Mouse (Mus musculus) kidney, adult 9 months (tissue): ENCODE data around the gene Foxp2.

Experiments used
- DNase-seq: peaks from one replicate; pipeline ENCODE4 v3.0.0; 2022

The Foxp2 gene

GRCm38 (mm10) chr6:14901183-14901970, at the start of gene Foxp2:
Foxp2 (plus strand) TSS chr6:14901349.
- no peak for DNase-seq

GRCm38 (mm10) chr6:14885199-14885598, 15.9 kb upstream of the Foxp2 start:
- no peak for DNase-seq

DNA sequence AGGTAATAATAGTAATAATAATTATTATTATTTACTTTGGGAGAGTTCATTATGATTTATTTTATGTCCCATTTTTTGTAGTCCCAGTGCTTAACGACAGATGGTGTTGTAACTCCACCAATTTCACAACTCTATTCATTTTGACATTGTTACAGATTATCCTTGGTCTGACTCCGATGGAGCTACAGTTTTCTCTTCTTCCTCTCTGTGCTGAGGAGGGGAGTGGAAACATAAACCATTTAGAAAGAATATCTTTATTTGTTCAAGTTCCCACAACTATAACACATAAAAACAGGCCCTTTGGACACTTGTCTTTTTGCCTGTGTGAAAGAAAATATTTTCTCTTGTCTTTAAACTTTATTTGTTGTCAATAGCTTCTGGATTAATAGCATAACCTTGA, 4.1 kb upstream of the Foxp2 start:
- DNase-seq = no peak

- no peak for DNase-seq
Measured at GRCm38 (mm10) chr6:14898096-14898855, 2.9 kb upstream of the Foxp2 start.

DNA sequence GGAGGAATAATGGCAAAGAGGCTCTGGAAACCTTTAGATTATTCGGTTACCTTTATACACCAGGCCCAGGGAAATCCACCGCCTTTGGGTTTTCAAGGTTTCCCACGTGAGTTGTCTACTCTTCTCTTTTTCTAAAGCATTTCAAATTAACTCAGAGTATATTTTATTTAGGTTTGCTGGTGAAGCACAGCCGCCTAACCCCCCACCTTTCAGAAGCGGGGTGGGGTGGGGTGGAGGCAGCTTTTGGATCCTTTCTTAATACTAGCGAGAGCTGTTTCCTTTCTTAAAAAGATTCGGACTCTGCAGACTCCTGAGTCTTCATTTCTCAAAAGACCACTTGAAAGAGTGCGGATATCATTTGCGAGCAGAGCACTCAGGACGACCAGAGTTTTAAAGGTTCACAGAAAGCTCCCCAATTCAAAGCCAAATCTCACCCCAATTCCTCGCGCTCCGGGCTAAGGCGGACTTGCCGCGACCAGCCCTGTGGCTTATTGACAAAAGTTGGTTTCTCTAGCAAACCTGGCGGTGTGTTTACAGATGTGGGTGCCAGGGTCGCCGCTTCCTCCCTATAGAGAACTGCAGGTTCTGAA, 2.0 kb upstream of the Foxp2 start:
- no peak for DNase-seq

DNA sequence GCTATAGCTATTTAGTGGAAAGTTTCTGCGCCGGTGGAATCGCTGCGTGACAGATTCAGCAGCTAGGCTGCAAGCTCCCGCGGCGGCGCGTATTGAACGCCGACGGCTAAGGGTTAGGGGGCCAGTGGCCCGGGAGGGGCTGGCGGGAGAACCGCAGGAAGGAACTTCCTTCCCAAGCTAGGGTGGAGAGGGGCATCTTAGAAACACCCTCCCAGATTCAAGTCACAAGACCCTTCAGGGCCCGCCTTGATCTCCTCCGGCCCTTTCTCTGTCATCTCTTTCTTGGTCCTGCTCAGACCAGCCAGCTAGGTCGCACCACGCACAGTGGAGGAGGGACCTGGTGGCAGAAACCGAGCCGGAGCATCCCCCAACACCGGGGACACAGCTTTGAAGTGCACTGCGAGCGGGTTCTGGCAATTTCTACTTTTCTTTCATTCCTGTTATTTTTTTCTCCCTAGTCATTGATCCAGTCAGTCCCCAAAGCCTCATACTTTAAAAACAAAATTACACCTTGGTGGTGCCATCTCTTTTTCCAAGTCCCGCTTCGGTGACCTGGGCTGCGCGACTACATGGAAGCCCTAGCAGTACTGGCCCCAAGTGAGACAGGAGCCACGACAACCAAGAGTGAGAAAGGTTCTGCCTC, 1.1 kb upstream of the Foxp2 start:
- no peak for DNase-seq

DNA sequence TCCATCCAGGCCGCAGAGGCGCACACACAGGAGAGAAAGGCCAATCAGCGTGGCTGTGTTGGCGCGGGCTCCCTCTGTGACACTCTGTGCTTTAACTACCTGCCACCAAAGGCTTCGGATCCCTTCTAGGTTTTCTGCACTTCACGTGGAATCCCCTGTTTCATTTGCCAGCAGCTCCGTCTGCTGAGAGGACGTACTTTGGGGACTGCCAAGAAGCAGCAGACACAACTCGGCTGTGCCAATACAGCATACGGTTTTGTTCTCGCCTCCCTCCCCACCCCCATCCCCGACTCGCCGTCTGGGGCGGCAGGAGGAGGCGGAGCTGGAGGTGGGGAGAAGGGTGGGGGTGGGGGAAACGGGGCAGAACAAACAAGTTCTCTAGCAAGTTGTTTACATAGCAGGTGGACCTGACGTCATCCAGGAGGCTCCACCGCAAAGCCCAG, 549 bp upstream of the Foxp2 start:
- peak; percentile 14 for DNase-seq

- no peak for DNase-seq
Measured at GRCm38 (mm10) chr6:14901971-14902670, 972 bp downstream of the Foxp2 start.

DNA sequence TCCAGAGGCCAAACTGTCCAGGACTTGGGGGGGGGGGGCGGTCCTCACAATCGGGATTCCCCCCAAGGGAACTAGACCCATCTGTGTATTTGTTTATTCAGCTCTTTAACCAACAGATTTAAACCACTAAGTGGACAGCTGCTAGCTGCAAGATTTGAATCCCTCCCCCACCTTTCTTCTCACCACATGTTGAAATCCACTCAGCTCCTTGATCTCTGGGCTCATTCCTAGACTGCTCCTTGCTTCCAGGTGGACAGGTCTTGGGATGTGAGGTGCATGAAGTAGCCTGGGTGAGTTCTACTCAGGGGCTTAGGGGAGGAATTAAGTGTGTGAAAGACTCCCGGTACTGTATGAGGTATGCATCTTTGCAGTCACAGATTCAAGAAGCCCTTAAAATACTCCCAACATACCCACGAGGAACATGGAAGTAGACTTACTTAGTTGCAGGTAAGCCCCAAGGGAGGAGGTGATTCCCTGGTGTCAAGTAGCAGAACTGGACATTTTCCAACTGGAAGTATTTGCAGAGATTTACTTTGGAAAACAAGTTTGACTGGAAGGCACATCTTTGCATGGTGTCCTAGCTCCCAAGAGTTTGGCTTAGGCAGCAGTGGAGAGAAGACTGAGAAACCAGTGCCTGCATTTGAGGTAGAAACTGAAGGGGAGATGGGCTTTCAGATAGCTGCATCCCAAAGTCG, 2.3 kb downstream of the Foxp2 start:
- DNase-seq = no peak

- DNase-seq = no peak
Measured at GRCm38 (mm10) chr6:14915066-14915465, 13.9 kb downstream of the Foxp2 start.

DNA sequence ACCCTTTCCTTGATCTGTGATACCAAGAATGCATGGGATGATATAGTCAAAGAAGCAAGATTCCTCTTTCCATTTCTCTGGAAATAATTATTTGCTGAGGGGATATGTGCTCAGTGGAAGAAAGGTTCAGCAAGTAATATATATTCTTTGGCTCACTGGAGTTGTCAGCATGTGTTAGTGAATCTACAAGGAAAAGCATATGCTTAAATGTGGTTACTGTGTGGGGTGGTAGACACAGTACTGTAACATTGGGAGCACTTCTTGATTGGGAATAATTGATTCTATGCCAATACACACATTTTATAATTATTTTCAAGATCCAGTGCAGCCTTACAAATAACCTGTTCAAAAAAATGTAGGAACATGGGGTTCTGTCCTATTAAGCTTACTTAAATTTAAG, 21.6 kb downstream of the Foxp2 start:
- DNase-seq = no peak

DNA sequence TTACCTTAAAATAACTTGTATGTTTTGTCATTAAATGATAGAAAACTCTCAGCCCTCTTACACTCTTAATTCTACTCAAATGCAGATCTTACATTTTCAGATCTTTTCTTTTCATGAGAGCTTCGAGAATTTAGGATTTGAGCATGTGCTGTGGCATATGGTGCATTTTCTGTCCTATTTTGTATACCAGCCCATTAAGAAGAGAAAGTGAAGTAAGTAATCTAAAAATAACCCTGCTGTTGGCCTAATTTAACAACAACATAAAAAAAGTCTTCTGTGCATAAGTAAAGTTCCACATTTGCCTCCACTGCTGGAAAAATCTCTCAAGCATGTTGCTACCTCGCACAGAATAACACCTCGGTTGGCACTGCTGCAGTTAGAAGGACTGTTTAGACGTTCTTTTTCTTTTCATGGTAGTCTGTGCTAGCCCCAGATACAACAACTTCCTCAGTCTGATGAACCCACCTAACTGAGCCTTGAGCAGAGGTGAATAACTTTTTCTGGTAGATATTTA, 23.9 kb downstream of the Foxp2 start:
- no peak for DNase-seq

- no peak for DNase-seq
Measured at GRCm38 (mm10) chr6:14951060-14951459, 49.9 kb downstream of the Foxp2 start.

DNA sequence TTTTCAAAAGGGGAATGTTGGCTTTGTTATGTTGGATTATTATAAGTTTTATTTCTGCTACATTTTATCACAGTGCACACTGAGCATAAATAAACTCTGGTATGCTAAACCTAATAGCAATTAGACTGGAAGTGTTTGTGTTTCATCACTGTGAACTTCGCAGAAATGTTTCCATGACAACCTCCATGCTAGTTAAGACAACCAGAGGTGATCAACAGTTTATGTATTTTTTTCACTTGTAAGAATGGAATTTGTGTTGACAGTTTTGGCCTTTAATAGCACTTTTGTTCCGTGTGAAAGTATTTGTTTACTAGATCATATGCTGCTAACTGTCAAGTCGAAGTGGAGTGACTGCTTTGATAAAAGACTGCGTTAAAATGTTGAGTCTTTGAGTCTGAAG, 51.6 kb downstream of the Foxp2 start:
- DNase-seq = no peak

DNA sequence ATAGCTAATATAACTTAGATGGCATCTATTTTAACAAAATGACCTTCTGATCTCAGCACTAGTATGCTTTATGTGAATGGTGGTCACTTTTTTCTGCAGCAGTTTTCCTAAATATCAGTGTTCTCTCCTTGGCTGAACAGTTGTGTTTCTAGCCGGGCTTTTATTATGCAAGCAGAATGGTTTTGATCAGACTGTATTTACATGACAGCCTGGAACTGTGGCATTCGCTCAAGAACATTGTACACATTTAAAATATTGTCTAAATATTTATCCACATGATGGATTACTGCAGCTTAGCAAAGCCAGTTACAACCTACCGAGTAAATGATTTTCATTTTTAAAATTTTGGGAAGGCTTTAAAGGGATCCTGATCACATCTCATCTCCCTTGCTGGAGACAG, 75.9 kb downstream of the Foxp2 start:
- no peak for DNase-seq

GRCm38 (mm10) chr6:14978201-14978600, 77.1 kb downstream of the Foxp2 start:
- no peak for DNase-seq

- DNase-seq = no peak
Measured at GRCm38 (mm10) chr6:15008113-15008512, 107.0 kb downstream of the Foxp2 start.

GRCm38 (mm10) chr6:15028488-15028887, 127.3 kb downstream of the Foxp2 start:
- DNase-seq = no peak

DNA sequence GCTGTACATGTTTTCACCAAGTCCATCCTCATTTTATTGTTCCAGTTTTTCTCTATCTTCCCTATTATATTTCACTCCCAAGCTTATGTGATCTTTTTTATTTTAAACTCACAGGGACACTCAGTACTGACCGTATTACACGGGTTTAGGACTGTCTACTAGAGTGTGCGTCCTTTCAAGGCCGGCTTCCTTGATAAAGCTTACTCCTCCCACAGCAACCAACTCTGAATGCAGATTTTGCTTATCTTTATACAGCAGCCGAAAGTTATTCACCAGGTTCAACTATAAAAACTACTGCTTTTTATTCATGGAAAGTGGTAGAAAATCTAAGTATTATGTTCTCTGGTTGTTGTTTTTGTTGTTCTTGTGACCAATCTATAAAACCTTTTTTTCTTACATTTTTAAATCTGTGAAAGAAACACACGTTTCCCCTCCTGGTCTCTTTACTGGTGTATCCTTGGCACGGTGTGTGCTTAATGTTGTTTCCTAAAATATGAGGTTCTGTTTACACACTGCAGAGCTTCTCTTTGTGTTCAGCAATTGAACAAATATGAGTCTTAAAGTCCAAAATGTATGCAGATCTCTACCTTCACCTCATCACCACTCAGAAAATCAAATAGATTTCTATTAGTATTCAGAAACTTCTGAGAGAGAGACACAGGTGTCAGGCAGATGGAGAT, 128.4 kb downstream of the Foxp2 start:
- DNase-seq = no peak

DNA sequence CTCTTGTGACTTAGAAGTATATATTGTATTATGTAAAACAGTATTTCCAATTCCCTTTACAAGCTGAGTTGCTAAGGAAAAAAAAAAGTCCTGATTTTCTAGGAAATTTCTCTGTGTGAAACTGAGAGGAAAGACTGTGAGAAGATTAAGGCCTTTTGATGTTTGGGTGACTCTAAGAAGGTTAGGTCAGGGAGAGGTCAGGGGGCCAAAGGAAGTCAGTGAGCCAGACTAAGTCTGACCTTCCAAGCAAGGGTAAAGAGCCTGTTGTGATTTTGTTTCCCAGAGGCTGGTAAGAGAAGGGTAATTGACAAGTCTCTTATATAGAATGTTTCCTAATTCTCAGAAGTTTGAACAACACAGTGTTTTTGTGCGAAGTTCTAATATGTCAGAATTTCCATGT, 162.1 kb downstream of the Foxp2 start:
- no peak for DNase-seq

DNA sequence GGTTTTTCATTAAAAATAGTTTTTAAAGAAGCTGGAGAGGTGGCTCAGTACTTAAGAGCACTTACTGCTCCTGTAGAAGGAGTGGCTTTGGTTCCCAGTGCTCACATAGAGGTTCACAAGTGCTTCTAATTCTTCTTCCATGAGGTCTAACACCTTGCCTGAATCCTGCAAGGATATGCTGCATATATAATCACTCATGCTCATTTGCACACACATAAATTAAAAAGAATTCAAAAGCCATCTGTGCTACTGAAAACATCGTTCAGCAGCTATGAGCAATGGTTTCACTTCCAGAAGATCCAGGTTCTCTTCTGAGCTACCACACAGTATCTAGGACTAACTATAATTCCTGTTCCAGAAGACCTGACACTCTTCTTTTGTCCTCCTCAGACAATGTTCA, 200.4 kb downstream of the Foxp2 start:
- no peak for DNase-seq
